Mouse (Mus musculus) layer of hippocampus, adult 2 months (tissue): Measurements from ENCODE around the gene Rnf40. TPM values are rescaled to one million over a fixed set of nuclear protein-coding genes. Genes with fewer than 3 reads are reported as not detected.
A peak's percentile ranks its signal among the peaks of the same experiment; 100 is the strongest.

Source experiments
- DNase-seq, 2 experiments: peaks; one replicate each; pipeline ENCODE4 v3.0.0; 2022; ENCODE audit warnings: low spot score in 2 of 2
- H3K27ac ChIP-seq: fragments of 200-600 bp; 2 replicates; pipeline ENCODE4 v1.8.1; 2022
- H3K4me3 ChIP-seq: fragments of 200-600 bp; 2 replicates; pipeline ENCODE4 v1.8.1; 2022; ENCODE audit warnings: mild to moderate bottlenecking
- CTCF ChIP-seq: fragments of 200-600 bp; conservative IDR thresholded peaks from 2 replicates; pipeline ENCODE4 v1.8.1; 2022; ENCODE audit warnings: antibody characterized with exemption, mild to moderate bottlenecking, moderate library complexity
- total RNA-seq, 2 experiments: library from RNA; stranded (reverse); gene quantifications; 2 replicates each; pipeline ENCODE4 v1.2.3; 2021

Gene Rnf40
- total RNA-seq, 2 experiments from 2014 or later, result 69.5 to 72.8 TPM

DNA sequence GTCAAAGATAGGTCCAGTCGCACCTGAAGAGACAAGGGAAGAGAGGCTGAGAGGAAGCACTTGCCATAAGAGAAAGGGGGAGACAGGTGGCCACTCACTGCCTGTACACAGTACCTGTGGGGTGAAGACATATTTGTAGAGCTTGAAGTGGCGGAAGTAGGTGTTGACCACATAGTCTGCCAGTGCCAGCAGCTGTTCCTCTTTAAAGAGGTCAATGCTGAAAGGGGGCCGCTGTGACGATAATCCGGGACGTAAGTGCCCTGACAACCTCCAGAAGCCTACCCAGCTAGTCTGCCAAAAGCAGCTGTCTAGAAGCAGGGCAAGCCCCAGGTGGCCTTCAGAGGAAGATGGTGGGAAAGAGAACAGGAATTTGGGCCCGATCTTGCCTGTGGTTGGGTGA lies 3.5 kb upstream of the Rnf40 start:
- Histone ChIP-seq H3K4me3 (no peak overlapping the region), H3K27ac (no peak overlapping the region)
- no peak for DNase-seq
- no peak for TF ChIP-seq CTCF

DNA sequence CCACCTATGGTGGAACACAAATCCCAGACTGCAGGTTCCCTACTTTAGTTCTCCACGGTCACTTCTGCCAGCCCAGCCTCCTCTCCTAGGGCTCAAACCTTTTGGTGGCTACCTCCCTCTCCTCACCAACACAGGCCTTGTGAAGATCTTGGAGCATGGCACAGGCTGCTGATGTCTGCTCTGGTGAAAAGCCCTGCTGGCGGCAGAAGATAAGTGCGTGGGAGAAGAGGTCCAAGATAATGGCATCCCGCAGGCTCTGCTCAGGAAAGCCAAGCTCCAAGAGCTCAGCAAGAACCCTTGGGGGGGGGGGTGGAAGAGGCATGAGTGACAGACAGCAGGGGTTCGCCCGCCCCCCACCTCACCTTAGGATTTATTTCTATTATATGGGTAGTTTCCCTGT lies 2.4 kb upstream of the Rnf40 start:
- no peak for TF ChIP-seq CTCF
- no peak overlapping the region for H3K4me3 ChIP-seq
- DNase-seq, result no peak
- H3K27ac ChIP-seq, result no peak overlapping the region

DNA sequence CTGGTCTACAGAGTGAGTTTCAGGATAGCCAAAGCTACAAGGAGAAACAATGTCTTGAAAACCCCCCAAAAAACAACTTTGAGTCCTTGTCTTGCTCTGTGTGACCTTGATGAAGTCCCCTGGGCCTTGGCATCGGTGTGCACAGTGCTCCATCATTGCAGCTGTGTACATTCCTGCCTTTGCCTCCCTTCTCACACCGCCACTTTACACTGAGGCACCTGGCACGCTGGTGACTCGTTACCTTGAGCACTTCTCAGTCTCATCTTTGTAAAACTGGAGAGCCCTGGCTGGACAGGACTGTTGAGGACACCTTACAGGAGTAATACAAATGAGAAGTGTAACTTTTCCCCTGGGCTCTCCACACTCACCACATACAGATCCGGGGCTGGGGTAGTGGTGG lies 1.4 kb upstream of the Rnf40 start:
- peak overlapping the region; percentile 93; the same call in 1 of the 2 replicates for H3K27ac ChIP-seq
- no peak for DNase-seq
- no peak for TF ChIP-seq CTCF
- peak overlapping the region; percentile 99 for H3K4me3 ChIP-seq

DNA sequence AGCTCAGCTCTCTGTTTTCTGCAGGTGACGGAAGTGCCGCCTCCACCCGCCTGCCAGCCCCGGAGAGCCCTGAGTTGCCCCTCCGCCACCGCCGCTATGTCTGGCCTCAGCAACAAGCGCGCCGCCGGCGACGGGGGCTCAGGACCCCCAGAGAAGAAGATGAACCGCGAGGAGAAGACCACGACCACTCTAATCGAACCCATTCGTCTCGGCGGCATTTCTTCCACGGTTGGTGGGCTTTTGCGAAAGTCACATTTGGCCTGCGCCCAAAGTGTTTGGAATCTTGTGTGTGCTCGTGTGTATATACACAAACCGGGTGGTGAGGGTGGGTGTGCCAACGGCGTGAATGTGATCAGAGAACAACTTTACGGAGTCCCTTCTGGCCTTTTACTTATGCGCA lies 334 bp downstream of the Rnf40 start:
- DNase-seq, result no peak
- no peak for TF ChIP-seq CTCF
- Histone ChIP-seq H3K4me3 (peak overlapping the region; percentile 99), H3K27ac (peak overlapping the region; percentile 93)

DNA sequence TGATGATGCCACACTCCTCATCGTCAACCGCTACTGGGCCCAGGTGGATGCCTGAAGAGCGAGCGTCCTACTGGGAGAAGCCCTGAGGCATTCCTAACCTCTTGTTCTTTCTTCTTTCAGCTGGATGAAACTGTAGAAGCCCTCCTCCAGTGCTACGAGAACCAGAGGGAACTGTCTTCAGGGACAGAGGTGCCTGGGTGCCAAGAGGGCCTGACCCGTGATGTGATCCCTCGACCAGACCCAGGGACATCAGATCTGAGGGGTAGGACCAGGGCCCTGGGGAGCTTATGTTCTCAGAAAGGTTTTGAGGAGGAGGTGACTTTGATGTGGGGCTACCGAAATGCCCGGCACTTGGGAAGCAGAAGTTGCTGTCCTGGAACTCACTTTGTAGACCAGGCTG lies 1.1 kb downstream of the Rnf40 start:
- no peak for DNase-seq
- no peak overlapping the region for H3K27ac ChIP-seq
- no peak for TF ChIP-seq CTCF
- peak overlapping the region; percentile 99 for H3K4me3 ChIP-seq

DNA sequence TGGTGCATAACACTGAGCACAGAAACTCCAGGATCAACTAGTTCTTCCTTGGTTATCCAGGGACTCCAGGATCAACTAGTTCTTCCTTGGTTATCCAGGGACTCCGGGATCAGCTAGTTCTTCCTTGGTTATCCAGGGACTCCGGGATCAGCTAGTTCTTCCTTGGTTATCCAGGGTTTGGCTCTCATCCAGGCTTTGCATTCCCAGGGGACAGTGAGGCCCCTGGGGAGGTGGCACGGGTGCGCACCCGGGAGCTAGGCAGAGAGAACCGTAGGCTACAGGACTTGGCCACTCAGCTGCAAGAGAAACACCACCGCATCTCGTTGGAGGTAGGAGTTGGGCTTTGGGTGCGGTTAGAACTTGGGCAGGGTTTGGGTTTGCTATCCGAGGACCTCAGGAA lies 2.5 kb downstream of the Rnf40 start:
- DNase-seq, result no peak
- H3K27ac ChIP-seq, result no peak overlapping the region
- TF ChIP-seq CTCF, result no peak
- H3K4me3 ChIP-seq, result no peak overlapping the region

DNA sequence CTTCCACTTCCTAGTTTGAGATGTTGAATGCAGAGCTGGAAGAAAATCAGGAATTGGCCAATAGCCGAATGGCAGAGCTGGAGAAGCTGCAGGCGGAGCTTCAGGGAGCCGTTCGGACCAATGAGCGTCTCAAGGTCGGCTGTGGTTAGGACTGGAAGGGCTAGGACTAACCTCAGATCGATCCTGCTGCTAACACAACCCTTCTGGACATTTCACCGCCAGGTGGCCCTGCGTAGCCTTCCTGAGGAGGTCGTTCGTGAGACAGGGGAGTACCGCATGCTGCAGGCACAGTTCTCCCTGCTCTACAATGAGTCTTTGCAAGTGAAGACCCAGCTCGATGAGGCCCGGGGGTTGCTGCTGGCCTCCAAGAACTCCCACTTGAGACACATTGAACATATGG lies 4.0 kb downstream of the Rnf40 start:
- Histone ChIP-seq H3K4me3 (no peak overlapping the region), H3K27ac (no peak overlapping the region)
- DNase-seq, result no peak
- no peak for TF ChIP-seq CTCF

DNA sequence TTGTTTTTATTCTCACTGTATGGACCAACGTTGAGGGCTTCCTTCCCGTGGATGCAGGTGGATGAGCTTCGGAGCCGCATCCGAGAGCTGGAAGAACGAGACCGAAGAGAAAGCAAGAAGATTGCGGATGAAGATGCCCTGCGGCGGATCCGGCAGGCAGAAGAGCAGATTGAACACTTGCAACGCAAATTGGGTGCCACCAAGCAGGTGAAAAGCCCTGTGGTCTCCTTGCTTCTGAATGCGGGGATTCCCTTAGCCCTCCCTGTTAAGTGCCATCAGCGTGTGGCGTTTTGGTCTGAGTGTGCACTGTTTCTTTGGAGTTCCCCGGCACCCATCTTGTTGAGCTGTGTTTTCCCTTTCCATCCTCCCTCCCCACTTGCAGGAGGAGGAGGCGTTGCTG lies 8.2 kb downstream of the Rnf40 start:
- no peak overlapping the region for H3K4me3 ChIP-seq
- H3K27ac ChIP-seq, result no peak overlapping the region
- TF ChIP-seq CTCF, result no peak
- no peak for DNase-seq

DNA sequence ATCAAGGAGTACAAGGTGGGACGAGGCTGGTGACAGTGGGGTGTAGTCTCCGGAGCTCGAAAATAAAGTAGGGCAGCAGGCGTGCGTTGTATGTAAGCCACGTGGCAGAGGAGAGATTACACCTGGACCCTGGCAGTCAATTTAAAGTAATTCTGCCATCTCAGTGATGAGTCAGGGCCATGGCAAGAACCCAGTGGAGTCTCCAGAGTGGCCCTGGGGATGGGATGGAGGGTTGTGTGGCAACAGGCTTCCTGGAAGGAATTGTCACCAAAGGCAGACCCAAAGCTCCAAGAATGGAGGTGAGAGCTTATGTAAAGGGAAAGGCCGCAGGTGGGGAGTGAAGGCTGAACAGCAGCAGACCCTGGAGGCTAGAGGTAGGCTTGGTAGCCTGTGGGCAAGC lies 12.0 kb downstream of the Rnf40 start:
- H3K4me3 ChIP-seq, result no peak overlapping the region
- no peak overlapping the region for H3K27ac ChIP-seq
- TF ChIP-seq CTCF, result no peak
- DNase-seq, result no peak

DNA sequence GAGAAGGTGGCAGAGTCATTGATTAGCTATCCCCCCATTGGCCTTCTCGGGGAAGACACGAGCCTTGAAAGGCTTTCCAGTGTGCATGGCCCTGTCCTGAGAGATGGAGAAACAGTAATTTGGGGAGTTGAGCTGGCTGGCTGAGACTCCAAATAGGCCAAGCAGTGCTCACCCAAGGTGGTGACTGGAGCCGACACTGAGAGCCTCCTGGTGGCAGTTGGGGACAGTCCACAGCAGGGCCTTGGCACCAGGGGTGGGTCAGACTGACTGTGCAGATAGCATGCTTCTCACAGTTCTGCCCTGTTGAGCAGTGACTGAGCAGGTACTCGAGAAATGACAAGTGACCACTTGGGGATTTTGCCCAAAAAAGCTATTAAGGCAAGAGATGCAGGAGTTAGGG lies 13.2 kb downstream of the Rnf40 start:
- no peak for DNase-seq
- TF ChIP-seq CTCF, result no peak; the same call in 1 of the 2 replicates
- H3K4me3 ChIP-seq, result no peak overlapping the region
- no peak overlapping the region for H3K27ac ChIP-seq

DNA sequence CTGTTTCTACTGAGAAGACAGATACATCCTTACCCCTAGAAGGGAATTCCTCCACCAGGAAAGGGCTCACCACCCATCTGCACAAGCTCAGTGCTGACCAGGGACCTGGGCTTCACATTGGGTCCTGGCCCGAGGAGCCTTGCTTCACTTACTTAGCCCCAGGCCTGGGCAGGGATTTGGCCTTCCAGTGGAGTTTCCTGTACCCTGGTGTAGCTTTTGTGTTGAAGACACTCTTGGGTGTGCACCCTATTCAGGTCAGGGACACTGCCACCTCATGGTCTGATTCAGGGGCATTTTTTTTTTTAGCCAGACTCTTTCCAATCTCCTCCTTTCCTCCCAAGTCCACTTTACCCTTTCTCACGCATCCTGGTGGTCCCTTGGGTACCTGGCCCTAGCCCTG lies 14.3 kb downstream of the Rnf40 start:
- TF ChIP-seq CTCF, result no peak
- no peak for DNase-seq
- no peak overlapping the region for H3K27ac ChIP-seq
- no peak overlapping the region for H3K4me3 ChIP-seq

DNA sequence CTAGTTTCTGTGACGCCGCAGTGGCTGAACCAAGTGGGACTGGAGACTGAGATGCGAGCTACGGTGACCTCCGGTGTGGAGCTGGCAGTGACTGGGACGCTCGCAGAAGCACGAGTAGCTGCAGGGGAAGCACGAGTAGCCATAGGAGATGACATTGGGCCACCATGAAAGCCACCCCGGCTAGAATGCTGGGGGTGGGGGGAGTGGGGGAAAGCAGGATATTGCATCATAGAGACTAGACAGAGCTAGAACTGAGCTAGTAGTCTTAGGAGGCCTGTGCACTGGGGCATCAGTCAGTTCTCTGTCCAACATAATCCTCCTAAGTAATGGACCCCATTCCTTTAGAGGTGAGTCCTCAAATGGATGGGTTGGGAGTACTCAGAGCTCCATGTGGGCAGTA lies 15.7 kb downstream of the Rnf40 start:
- no peak for DNase-seq
- TF ChIP-seq CTCF, result no peak
- Histone ChIP-seq H3K4me3 (no peak overlapping the region), H3K27ac (no peak overlapping the region)

DNA sequence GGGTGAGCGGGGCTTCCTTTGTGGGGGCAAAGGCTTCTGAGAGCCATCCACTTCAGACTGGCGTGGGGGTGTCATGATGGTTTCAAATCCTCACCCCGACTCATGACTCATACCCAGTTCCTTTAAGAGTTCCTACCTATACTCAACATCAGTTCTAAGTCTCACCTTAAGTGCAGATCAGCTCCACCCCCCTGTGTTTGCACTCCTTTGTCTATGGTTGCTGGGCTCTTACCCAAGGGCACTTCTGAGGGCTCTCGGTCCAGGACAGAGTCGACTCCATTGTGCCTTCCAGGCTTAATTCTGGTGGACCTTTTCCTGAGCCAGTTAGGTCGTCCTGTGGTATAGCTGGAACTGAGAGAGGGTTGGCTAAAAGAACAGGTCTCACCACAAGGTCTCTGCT lies 18.6 kb downstream of the Rnf40 start:
- TF ChIP-seq CTCF, result no peak
- Histone ChIP-seq H3K4me3 (no peak overlapping the region), H3K27ac (no peak overlapping the region)
- no peak for DNase-seq

DNA sequence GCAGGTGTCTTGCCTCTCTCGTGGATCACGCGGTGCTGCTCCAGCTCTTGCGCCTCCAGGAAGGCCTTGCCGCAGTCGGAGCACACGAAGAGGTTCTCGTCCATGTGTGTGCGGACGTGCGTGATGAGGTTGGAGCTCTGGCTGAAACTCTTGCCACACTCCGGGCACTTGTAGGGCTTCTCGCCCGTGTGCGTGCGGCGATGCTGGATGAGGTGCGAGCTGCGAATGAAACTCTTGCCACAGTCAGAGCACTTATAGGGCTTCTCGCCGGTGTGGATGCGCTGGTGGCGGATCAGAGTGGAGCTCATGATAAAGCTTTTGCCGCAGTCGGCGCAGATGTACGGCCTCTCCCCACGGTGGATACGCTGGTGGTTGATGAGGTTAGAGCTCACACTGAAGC lies 22.4 kb downstream of the Rnf40 start:
- TF ChIP-seq CTCF, result no peak
- Histone ChIP-seq H3K27ac (no peak overlapping the region), H3K4me3 (no peak overlapping the region)
- no peak for DNase-seq

DNA sequence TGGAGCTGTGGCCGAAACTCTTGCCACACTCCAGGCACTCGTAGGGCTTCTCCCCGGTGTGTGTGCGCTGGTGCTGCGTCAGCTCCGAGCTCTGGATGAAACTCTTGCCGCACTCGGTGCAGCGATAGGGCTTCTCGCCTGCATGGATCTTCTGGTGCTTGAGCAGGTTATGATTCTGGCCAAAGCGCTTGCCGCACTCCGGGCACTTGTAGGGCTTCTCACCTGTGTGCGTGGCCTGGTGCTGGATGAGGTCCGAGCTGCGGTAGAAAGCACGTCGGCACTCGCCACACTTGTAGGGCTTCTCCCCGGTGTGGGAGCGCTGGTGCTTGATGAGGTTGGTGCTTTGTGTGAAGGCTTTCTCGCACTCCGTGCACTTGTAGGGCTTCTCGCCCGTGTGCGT lies 23.0 kb downstream of the Rnf40 start:
- no peak for DNase-seq
- no peak for TF ChIP-seq CTCF
- no peak overlapping the region for H3K27ac ChIP-seq
- H3K4me3 ChIP-seq, result no peak overlapping the region
